Mouse (Mus musculus): Measurements from ENCODE around the gene Kcnh4.

Gene Kcnh4

DNA sequence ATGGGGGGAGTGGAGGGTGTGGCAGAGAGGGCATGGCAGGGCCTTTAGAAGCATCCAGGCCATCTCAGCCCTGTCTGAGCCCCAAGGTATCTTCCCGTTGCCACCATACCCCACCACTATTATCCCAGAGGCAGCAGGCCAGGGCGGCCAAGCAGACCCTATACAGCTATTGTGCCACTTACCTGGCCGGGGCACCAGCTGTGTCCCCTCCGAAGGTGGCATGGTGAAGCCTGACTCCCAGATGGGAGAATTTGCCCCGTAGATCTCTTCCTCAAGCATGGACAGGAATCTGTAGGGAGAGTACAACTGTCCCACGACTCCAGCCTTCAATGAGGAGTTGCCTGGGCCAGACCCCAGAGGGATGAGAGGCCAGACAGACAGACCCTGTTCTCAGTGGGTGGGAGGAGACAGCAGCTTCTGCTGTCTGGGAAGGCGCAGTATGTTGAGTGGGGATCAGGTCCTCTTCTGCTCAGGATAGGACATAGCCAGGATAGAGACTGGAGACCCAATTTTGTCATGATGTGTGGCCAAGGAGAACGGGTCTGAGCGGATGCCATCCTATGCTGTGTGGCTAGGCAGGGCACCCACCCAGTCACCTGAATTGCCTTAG, 50.4 kb downstream of the Kcnh4 start:
- no peak for DNase-seq

DNA sequence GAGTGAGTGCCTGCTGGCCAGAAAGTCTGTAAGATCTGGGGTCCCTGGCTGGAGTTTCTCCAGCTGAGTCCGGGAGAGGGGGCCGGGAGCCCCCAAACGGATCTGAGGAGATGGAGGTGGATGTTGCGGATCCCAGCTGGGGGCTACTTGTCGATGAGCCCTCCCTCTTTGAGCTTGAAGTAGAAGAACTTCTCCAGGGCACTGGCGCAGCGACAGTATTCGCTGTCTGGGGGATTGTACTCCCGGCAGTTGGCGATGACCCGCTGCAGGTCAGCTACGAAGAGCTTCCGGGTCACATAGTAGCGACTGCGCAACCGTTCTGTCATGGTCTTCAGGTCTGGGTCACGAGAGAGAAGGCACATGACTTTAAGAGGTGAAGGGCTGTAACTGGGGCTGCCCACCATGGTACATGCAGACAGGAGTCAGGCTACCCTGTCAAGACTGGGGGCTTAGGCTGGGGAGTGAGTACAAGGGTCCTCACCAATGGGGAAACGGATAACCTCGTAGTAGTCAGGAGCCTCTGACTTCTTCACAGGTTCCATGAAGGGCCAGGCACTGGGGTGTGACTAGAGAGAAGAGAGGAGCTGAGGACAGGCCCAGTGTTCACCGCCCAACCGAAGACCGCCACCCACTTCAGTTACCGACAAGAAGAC, 54.5 kb downstream of the Kcnh4 start:
- DNase-seq, result no peak

DNA sequence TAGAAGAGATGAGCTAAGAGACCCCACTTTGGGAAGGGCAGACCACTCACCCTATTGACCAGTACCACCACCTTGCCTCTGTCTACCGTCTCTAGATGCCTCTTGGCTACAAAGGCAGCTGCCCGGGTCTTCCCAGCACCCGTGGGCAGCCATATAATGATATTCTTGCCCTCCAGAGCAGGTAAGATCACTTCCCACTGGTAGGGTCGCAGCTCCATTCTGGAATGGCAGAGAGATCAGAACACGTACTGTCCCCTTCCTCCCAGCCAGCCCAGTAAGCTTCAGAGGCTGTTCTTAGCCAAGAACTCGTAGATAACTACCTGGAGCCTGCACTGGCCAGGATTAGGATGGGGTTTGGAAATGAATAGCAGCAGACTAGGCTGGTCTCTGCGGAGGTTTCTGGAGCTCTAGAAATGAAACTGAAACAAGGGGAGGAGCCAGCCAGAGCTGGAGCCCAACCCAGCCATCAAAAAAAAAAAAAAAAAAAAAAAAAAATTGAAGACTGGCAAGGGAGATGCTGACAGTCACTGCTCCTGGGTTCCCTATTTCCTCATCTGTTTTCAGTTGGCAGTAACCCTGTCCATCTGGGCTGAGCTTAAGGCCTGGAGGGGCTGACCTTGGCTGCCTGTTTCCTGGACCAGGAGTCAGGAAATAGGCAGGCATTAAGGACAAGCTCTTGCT, 55.8 kb downstream of the Kcnh4 start, which contains the start of gene Dhx58:
Gene Dhx58 (minus strand): TSS at position 421 of the 681 bp plus-strand sequence.
- DNase-seq, result no peak

DNA sequence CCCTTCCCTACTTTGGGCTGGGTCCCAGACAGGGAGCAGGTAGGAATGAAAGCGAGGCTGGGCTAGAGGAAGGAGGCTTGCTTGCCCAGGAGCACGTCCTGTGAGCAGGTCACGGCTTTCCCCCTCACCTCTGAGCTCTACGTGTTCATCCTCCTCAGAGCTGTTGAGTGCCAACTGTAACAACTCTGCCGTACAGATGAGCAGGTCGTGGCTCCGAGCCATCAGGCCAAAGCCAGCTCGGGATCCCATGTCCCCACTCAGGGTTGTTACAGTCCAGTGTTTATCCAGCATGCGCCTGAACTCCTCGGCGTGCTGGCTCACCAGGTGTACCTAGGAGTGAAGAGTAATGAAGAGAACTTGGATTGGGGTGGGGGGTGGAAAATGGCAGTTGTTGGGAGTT, 56.4 kb downstream of the Kcnh4 start:
- DNase-seq, result no peak

DNA sequence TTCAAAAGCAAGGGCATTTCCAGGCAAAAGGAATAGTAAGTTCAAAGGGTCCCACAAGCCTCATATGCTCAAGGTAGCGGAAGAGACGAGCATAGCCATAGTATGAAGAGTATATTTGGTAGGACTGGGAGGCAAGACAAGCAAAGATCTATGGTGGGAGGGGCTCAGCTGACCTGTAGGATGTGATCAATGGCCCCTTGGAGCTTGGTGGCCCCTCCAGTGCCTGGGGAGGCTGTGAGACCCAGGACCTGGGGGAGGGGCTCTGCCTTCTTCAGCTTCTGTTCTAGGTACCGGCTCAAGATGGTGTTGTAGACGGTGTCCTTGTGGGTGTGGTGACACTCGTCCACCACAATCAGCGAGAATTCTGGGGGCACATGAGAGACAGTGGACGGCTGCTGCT, 56.8 kb downstream of the Kcnh4 start:
- no peak for DNase-seq

DNA sequence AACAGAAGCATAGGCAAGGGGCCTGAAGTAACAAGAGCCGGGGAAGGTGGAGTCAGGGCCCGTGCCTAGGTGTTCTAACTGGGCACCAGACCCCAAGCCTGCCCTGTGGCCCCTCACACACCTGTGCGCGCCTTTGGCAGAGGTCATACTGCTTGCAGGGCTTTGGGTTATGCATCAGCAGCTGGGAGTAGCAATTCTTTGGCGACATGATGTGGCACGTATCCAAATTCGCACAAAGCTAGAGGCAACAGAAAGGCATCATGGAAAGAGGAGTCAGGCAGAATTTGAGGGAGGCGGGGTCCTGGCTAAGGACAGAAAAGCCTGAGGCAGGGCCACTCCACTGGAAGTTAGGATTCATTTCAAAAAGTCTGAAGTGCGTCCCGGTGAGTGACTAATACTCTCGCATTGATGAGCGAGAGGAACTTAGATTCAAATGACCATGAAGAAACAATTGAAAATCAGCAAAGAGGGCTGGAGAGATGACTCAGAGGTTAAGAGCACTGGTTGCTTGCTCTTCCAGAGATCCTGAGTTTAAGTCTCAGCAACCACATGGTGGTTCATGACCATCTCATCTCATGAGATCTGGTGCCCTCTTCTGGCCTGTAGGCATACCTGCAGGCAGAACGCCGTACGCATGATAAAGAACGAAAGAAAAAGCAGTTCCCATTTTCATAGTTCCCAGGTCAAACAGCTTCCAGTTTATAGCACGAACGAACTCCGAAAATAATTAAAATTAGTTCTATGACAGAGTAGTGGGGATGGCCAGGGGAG, 57.5 kb downstream of the Kcnh4 start:
- peak; percentile 71 for DNase-seq

DNA sequence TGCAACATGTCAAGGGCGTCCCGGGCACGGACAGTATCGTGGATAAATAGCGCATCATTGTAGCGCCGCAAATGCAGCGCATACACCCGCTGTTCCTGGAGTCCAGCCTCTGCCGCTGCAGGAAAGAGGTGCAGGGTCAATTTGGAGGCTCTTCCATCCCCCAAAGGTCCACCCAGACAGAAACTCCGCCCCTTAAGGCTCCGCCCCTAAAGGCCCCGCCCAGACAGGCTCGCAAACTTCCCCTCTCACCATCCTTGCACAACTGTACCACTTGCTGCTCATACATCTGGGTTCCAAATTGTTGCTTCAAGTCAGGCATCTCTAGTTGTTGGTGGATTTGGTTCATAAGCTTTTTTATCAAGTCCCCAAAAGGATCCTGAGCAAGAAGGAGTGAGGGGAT, 58.4 kb downstream of the Kcnh4 start:
- DNase-seq, result peak; percentile 78

DNA sequence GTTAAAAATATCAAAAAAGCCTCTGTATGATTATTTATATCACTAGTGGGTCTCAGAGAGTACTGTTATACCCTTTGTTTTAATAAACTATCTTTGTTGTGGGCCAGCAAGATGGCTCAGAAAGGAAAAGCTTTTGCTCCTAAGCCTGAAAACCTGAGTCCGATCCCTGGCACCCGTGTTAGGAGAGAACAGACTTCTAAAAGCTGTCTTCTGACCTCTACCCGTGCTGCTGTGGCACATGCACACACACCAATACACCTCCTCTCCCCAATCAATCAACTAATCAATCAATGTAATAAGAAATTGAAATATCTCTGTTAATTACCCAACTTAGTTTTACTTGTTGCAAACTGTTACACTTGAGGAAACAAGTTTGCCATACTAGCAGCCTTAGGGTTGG, 59.0 kb downstream of the Kcnh4 start:
- DNase-seq, result no peak

DNA sequence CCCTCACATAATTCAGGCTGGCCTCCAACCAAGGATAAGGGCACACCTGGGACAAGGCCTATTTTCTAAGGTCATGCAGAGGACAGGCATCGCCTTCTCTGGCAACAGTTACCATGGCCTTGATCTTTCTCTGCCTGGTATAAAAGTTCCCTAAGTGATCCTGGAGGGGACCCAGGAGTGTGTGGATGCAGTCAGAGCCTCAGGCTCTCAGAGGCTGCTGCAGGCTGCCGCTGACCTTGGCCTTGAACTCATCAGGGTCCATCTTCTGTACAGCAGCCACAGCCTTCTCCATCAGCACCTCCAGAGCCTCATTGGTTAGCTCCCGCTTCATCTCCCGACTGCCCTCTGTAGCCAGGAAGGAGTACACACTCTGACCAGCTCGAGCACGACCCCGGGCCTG, 61.8 kb downstream of the Kcnh4 start:
- DNase-seq, result no peak

DNA sequence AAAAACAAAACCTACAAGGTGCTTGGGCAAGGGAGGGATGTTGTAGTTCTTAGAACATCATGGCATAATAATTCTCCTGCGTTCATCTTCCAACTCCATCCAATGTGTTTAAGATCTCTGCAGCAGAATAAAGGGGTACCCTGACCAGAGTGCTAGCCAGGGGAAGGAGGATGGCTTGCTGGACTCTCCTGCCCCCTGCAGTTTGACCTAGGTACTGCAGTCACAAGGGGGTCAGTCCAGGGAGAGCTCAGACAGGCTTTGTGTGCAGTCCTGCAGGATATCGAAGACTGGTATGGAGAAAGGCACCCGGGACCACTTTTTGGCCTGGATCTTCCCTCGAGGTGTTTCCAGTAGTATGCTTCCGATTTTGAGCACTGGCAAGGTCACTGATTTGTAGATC, 64.8 kb downstream of the Kcnh4 start:
- peak; percentile 88 for DNase-seq

DNA sequence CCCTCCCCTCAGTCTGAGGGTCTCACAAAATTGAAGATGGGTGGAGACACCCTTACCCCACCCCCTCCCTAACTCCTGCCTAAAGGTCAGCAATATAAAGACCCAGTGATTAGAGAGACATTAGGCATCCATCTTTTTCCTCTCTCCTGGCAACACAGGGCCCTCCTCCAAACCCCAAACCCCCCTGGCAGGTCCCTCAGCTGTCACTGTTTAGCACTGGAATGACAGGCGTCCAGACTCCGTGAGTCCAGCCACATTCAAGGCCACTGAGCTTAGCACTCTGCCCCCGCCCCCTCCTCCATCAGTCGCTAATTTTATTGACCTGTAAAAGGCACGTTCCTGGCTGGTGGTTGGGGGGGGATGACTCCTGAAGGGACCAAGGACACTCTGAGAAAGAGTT, 66.6 kb downstream of the Kcnh4 start:
- peak; percentile 5 for DNase-seq

DNA sequence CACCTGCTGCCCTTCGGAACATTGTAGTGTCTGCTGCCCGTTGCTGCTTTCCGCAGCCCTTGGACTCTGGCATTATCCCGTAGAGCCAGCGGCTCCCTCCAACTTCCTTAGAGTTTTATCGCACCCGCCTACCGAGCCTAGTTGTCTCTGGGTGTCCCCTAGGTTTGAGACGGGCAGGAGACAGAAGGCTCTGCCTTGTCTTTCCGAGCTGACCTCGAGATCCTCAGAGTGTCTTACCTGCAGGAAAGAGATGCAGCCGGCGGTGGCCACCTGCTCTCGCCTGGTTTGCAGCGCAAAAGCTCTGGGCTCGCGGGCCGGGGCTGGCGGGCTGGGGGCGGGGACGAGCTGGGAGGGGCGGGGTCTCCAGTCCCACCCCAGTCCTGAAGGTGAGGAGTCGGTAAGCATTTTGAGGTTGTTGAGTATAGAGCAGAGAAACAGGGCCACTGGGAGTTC, 67.6 kb downstream of the Kcnh4 start, which contains the start of gene Zfp385c:
Gene Zfp385c (minus strand): TSS at position 292 of the 453 bp plus-strand sequence.
- DNase-seq, result peak; percentile 74

DNA sequence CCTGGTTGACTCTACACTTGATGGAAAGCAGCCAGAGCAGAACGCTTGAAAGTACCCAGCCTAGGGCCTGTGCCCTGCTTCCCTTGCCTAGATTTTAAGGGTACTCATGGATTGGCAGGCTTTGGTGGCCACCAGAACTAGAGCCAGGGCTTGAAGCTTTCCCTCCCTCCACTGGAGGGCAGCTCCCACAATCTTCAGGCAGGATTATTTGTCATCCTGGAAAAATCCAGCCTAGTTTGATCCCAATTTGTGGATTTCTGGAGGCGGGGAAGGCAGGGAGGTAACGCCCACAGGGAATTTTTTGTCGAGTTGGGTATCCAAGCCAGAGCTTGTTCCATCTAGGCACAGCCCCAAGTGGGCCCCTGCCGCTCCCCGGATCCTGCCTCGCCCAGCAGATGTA, 69.4 kb downstream of the Kcnh4 start:
- DNase-seq, result no peak
